Mouse (Mus musculus) spleen, adult 10 weeks (tissue): ENCODE data around the gene Kcnmb2. TPM values are rescaled to one million over a fixed set of nuclear protein-coding genes. Genes with fewer than 3 reads are reported as not detected.

Experiments
- polyA plus RNA-seq: library from polyadenylated mRNA; stranded (reverse); fragments of 350-450 nt; fragmentation: Illumina TruSeq; extraction: RNeasy Lipid Tissue Mini Kit (QIAGEN cat#74804); gene quantifications from one replicate; pipeline ENCODE4 v1.2.3, GENCODE M21; 2015; ENCODE audit warnings: low replicate concordance; ENCODE audit not compliant: insufficient read depth

The Kcnmb2 gene
- polyA plus RNA-seq = not detected

GRCm38 (mm10) chr3:31902504-31903330, at the start of gene Kcnmb2:
Gene Kcnmb2 (plus strand): TSS chr3:31902507.

